Mouse (Mus musculus) lung, embryonic 16.5 days (tissue): Measurements from ENCODE around the gene Sel1l3. TPM values are rescaled to one million over a fixed set of nuclear protein-coding genes. Genes with fewer than 3 reads are reported as not detected.

Source experiments
- ATAC-seq: fragments of 200-750 bp; cut with Nextera tagmentation; 2 replicates; pipeline ENCODE4 v1.8.0; 2017; ENCODE audit warnings: low read depth, mild to moderate bottlenecking, moderate library complexity
- H3K27ac ChIP-seq: fragments of 300-500 bp; sonication (generic); 2 replicates; pipeline ENCODE4 v1.5.1; 2014; ENCODE audit warnings: mild to moderate bottlenecking, control low read depth, low read length
- H3K27me3 ChIP-seq: fragments of 300-500 bp; sonication (generic); 2 replicates; pipeline ENCODE4 v1.6.1; 2014; ENCODE audit warnings: low read depth, low read length, mixed read lengths; ENCODE audit not compliant: control insufficient read depth, insufficient read depth
- H3K36me3 ChIP-seq: fragments of 300-500 bp; sonication (generic); 2 replicates; pipeline ENCODE4 v1.6.1; 2014; ENCODE audit warnings: low read length; ENCODE audit not compliant: control insufficient read depth, insufficient read depth
- H3K4me1 ChIP-seq: fragments of 300-500 bp; sonication (generic); replicated peaks from 2 replicates; pipeline ENCODE4 v1.6.1; 2014; ENCODE audit warnings: low read length, mixed read lengths; ENCODE audit not compliant: control insufficient read depth, insufficient read depth
- H3K4me2 ChIP-seq: fragments of 300-500 bp; sonication (generic); 2 replicates; pipeline ENCODE4 v1.6.1; 2014; ENCODE audit warnings: low read depth, low read length, control low read depth
- H3K4me3 ChIP-seq: fragments of 300-500 bp; sonication (generic); 2 replicates; pipeline ENCODE4 v1.5.1; 2014; ENCODE audit warnings: mild to moderate bottlenecking, low read length, control low read depth
- H3K9ac ChIP-seq: fragments of 300-500 bp; sonication (generic); 2 replicates; pipeline ENCODE4 v1.6.1; 2014; ENCODE audit warnings: low read length, control low read depth
- H3K9me3 ChIP-seq: fragments of 300-500 bp; sonication (generic); 2 replicates; pipeline ENCODE4 v1.6.1; 2016; ENCODE audit warnings: low read length; ENCODE audit not compliant: control insufficient read depth
- WGBS: fragments of 180-500 bp; shearing (Covaris S2); extraction: QIAGEN DNeasy Blood & Tissue Kit; methylation state at CpG from one replicate; pipeline ENCODE4 v1.1.7; 2014; 5-methylcytosine and 5-hydroxymethylcytosine counted together
- polyA plus RNA-seq: library from polyadenylated mRNA; unstranded; fragments of >200 nt; fragmentation: Nextera tagmentation; extraction: Ambion mirVana; gene quantifications from 2 replicates; pipeline ENCODE4 v1.2.1, GENCODE M21; 2015

The Sel1l3 gene
- polyA plus RNA-seq, 1 experiment from 2014 or later: 5.8 TPM

DNA sequence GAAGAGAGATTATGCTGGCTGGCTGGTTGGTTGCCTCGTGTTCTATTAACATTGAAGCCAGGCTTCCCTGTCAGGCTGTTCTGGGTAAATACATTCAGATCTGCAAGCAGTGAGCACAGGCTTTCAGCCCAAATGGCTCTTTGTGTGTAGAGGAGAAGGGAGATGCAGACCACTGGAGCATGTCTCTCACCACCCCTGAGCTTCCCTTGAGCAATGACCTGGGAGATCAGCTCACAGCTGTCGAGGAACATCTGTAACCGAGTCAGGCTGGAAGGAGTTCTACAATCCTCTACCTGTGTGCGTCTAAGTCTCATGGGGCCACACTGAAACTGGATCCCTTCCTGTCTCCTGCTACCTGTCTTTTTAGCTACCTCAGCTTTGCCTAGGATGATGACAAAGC is 16.8 kb upstream of the Sel1l3 start:
- no peaks in the 10 kb centered on the region for H3K36me3 ChIP-seq
- no peak overlapping the region for H3K4me2 ChIP-seq
- H3K9me3 ChIP-seq: no peaks in the 10 kb centered on the region
- peaks cover 3% of the 10 kb centered on the region for H3K4me1 ChIP-seq
- ATAC-seq: no peak
- H3K27me3 ChIP-seq: no peaks in the 10 kb centered on the region
- 59% methylated on average over 4 of the region's 4 CpGs for WGBS
- no peak overlapping the region for H3K9ac ChIP-seq
- H3K4me3 ChIP-seq: no peak overlapping the region
- H3K27ac ChIP-seq: no peak overlapping the region

DNA sequence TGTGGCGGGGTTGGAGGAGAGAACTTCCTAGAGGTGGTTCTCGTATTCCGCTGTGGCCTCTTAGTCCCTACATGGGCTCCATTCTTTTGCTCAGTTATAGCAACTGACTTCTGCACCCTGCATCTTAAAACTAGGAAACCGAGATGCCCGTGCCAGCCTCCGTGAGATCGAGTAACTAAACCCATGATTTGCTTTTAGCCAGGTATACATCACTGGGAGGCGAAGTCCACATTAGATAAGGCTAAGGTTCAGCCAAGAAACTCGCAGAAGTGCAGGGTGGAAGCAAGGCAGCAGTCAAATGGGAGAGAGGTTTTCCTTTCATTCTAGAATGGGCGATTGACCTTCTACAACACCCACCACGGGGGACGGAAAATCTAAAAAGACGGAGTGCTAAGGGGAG is 11.7 kb upstream of the Sel1l3 start:
- 79% methylated on average over 13 of the region's 13 CpGs for WGBS
- Histone ChIP-seq H3K9ac (no peak overlapping the region), H3K9me3 (no peaks in the 10 kb centered on the region), H3K27ac (no peak overlapping the region), H3K36me3 (no peaks in the 10 kb centered on the region), H3K4me3 (no peak overlapping the region), H3K4me2 (no peak overlapping the region), H3K27me3 (no peaks in the 10 kb centered on the region), H3K4me1 (no peaks in the 10 kb centered on the region)
- no peak for ATAC-seq

DNA sequence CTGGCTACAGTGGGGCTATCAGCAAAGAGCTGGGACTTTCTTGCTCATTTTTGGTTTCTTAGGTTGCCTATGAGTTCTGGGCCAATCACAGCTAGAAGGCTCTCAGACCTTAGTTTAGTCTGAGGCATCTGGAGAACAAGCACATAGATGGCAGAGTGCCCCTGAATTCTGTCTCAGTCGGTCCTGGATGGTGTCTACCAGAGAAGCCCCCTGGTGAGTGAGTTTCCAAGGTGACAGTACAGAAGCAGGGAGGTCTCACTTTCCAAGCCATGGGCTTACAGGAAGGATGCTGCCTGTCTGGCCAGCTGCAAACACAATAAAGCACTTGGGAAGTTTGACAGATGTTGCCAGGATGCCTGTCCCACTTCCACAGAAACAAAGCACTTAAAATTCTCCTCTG is 1.1 kb upstream of the Sel1l3 start:
- Histone ChIP-seq H3K9ac (no peak overlapping the region), H3K36me3 (no peaks in the 10 kb centered on the region), H3K27me3 (peaks cover 25% of the 10 kb centered on the region), H3K4me3 (no peak overlapping the region), H3K4me2 (no peak overlapping the region; the same call in 1 of the 2 replicates), H3K9me3 (no peaks in the 10 kb centered on the region), H3K4me1 (no peaks in the 10 kb centered on the region; the same call in 1 of the 2 replicates), H3K27ac (no peak overlapping the region)
- ATAC-seq: no peak
- 0% methylated on average over 1 of the region's 1 CpGs for whole genome bisulfite sequencing

DNA sequence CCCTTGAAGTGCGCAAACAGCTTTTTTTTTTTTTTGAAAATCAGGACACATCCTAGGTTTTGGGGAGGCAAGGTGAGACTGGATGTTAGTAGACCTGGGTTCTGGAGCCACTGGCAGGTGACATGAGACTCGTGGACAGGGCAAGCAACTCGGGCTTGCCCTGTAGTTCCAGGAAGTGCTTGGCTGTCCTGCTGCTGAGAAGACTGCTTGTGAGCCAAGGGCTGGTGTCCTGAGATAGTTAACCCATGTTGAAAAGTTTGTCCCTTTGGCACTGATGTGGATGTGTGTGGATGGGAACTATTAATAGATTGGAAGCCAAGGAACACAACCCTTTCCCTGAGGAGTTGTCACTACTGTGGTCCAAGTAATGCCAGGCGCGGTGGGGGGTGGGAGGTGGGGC is 635 bp upstream of the Sel1l3 start:
- ATAC-seq: no peak

DNA sequence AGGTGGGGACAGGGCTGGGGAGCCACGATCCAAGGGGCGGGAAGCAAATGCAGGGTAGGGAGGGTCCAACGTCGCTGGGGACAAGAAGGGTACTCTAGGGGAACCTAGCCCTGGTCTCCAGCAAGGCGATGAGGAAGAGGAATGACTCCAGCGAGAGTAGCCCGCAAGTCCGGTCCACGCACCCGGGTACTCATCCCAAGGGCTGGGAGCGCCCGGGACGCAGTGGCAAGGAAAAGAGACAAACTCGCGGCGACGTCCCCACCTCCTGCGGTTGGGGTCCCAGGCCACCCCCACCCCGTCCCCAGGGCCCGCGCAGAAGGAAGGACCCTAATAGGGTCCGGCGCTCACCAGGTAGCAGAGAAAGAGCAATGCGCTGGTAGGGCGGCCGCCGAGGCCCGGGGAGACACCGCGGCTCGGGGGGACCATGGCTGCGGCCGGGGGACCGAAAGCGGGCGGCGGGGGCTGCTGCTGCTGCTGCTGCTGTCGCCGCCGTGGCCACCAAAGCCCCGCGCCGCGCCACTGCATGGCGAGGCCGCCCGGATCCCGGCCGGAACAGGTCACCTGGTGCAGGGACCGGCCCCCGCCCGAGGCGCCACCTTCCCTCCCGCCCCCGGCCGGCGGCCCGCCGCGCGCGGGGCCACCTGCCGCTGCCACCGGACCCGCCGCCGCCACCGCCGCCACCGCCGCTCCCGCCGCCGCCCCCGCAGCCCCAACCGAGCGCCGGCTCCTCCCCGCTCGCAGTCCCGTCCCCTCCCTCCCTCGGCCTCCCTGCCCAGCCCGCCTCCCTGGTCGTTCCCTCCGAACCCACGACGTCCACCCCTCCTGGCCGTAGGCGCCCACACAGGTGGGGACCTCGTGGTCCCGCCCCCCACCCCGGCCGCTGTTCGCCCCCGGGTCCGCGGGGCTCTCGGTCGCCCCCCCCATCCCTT is 681 bp downstream of the Sel1l3 start:
- H3K9ac ChIP-seq: peak overlapping the region; percentile 75
- peak; percentile 67 for ATAC-seq
- no peaks in the 10 kb centered on the region for H3K9me3 ChIP-seq
- peaks cover 25% of the 10 kb centered on the region for H3K27me3 ChIP-seq
- under 1% methylated on average over 49 of the region's 99 CpGs for WGBS
- peak overlapping the region; percentile 96 for H3K4me2 ChIP-seq
- no peaks in the 10 kb centered on the region for H3K36me3 ChIP-seq
- H3K27ac ChIP-seq: peak overlapping the region; percentile 36; the same call in 1 of the 2 replicates
- H3K4me3 ChIP-seq: peak overlapping the region; percentile 66
- H3K4me1 ChIP-seq: no peaks in the 10 kb centered on the region; the same call in 1 of the 2 replicates

More for the DNA sequence above, 635 bp upstream of the Sel1l3 start:
- WGBS: 13% methylated on average over 5 of the region's 5 CpGs
- no peak overlapping the region for H3K27ac ChIP-seq
- H3K9me3 ChIP-seq: no peaks in the 10 kb centered on the region
- peak overlapping the region; percentile 96 for H3K4me2 ChIP-seq
- H3K4me1 ChIP-seq: no peaks in the 10 kb centered on the region; the same call in 1 of the 2 replicates
- peak overlapping the region; percentile 75; the same call in 1 of the 2 replicates for H3K9ac ChIP-seq
- peaks cover 25% of the 10 kb centered on the region for H3K27me3 ChIP-seq
- H3K4me3 ChIP-seq: peak overlapping the region; percentile 66
- no peaks in the 10 kb centered on the region for H3K36me3 ChIP-seq

DNA sequence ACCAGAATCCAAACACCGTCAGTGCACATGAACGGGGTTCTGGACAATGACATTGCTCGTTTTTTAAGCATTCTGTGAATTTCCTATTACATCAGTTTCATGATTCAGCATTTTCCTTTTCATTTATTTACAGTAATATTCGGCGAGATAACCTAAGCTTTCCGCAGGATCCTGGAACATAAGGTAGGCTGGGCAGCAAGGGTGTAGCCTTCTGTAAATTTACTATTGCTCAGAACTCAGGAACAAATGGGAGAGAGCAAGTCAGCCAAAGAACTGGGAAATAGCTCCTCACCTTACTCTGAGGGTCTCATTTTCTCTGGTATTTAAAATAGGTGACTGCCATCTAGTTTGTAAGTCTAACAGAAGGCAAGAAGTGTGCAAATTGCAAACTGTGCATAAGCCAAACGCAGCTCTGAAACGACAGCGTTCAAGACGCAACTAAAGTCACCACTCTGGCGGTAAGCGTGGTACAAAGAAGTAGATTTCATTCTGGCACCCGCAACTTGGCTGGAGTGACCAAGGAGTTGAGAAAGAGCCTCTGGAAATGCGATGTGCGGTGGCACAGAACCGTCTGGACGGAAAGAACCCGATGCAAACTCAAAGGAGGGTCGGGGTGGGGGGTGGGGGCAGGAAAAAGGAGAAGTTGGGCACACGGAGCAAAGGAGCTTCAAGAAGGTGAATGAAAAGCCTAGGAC is 1.5 kb downstream of the Sel1l3 start:
- Histone ChIP-seq H3K4me1 (no peaks in the 10 kb centered on the region; the same call in 1 of the 2 replicates), H3K36me3 (no peaks in the 10 kb centered on the region), H3K27ac (no peak overlapping the region), H3K9ac (peak overlapping the region; percentile 75), H3K4me2 (peak overlapping the region; percentile 96), H3K9me3 (no peaks in the 10 kb centered on the region), H3K4me3 (peak overlapping the region; percentile 66), H3K27me3 (peaks cover 25% of the 10 kb centered on the region)
- ATAC-seq: no peak
- WGBS: 12% methylated on average over 20 of the region's 20 CpGs

DNA sequence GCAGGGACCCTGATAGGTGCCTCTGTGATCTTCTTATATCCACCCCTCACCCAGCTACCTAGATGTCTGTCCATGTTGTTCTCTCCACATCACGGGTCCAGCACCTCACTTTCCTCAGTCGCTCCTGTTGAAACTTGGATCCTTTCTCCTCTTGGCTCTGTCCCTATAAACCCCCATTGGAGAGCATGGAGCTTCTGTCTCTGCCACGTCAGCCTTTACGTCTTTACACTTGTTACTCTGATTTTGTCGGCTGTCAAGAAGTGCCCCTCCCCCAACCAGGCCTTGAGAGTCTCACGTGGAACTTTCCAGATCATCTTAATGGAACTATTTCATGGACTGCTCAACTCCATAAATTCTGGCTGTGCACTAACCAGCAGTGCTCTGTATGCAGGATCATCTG is 2.5 kb downstream of the Sel1l3 start:
- no peaks in the 10 kb centered on the region for H3K36me3 ChIP-seq
- H3K27me3 ChIP-seq: peaks cover 25% of the 10 kb centered on the region
- no peak overlapping the region for H3K4me2 ChIP-seq
- no peak overlapping the region for H3K27ac ChIP-seq
- H3K4me1 ChIP-seq: no peaks in the 10 kb centered on the region; the same call in 1 of the 2 replicates
- 51% methylated on average over 6 of the region's 6 CpGs for whole genome bisulfite sequencing
- H3K4me3 ChIP-seq: no peak overlapping the region
- H3K9ac ChIP-seq: no peak overlapping the region
- ATAC-seq: no peak
- no peaks in the 10 kb centered on the region for H3K9me3 ChIP-seq

DNA sequence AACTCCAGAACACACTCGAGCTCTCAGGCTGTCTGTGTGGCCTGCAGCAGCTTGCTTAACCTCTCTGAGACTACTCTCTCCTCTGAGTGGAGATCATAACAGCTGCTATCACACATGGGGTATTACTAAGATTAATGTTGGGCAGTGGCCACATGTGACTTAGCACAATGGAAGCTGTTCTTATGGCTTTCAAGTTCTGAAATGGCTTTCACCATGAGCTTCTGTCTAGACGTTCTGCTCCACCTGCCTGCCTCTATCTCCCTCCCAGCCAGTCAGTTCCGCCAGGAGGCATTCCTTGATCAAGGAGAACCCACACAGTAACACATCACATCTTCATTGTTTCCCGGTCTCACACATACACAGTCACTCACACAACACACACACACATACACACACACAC is 3.2 kb downstream of the Sel1l3 start:
- Histone ChIP-seq H3K27me3 (peaks cover 25% of the 10 kb centered on the region), H3K4me1 (no peaks in the 10 kb centered on the region; the same call in 1 of the 2 replicates), H3K36me3 (no peaks in the 10 kb centered on the region), H3K9ac (no peak overlapping the region), H3K4me2 (no peak overlapping the region), H3K27ac (no peak overlapping the region), H3K9me3 (no peaks in the 10 kb centered on the region), H3K4me3 (no peak overlapping the region)
- no peak for ATAC-seq
- WGBS: 63% methylated on average over 4 of the region's 4 CpGs

DNA sequence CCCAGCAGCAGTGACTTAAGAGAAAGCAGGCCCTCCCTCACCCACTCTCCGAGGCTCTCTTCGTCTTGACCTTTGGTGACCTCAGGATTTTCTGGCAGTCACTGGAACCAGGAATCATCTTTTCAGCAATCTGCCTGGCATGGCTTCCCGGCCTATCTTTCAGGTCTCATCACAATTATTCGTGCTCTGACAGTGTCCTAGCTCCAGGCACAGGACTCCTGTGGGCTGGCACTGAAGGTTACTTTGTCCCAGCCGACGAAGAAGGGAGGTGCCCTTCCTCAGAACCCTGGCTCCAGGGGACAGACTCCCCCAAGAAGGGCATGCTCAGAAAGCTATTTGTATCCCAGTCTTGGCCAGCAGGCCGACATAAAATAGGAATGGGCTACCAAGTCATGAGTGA is 4.0 kb downstream of the Sel1l3 start:
- H3K27me3 ChIP-seq: peaks cover 25% of the 10 kb centered on the region
- ATAC-seq: no peak
- no peak overlapping the region for H3K4me3 ChIP-seq
- 57% methylated on average over 7 of the region's 7 CpGs for WGBS
- H3K36me3 ChIP-seq: no peaks in the 10 kb centered on the region
- no peak overlapping the region for H3K9ac ChIP-seq
- H3K9me3 ChIP-seq: no peaks in the 10 kb centered on the region
- H3K4me1 ChIP-seq: no peaks in the 10 kb centered on the region; the same call in 1 of the 2 replicates
- H3K4me2 ChIP-seq: no peak overlapping the region
- no peak overlapping the region for H3K27ac ChIP-seq
